Mouse (Mus musculus): ENCODE measurements around the gene Trim37.

DNA sequence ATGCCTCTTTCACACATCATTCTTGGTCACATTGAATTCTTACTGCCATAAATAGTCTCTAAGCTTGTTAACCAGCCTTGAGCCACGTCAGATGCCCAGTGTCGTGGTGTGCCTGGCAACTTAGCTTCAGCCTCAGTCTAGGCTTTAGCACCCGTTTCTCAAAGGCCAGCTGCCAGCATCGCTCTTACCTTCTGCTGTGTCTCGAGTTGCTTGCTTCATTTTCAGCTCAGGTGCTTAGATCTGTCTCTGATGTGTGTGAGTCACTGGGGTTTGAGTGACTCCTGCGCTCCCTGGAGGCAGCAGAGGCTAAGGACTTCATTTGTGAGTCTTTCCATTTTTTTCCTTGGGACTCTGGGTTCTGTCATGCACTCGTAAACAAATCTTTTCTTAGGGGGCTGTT, 114.4 kb downstream of the Trim37 start:
- no peak for TF ChIP-seq CTCF (IDR thresholded peaks at IDR 0.05; ENCODE audit: low read depth, low read length)
- no peak for TF ChIP-seq POLR2A (IDR thresholded peaks at IDR 0.05; ENCODE audit: borderline replicate concordance, low read depth, low read length)

Data from bone marrow macrophage, adult 2 months (primary cell).